ENCODE assay signal across 22 mouse cellular contexts in the genomic region with DNA sequence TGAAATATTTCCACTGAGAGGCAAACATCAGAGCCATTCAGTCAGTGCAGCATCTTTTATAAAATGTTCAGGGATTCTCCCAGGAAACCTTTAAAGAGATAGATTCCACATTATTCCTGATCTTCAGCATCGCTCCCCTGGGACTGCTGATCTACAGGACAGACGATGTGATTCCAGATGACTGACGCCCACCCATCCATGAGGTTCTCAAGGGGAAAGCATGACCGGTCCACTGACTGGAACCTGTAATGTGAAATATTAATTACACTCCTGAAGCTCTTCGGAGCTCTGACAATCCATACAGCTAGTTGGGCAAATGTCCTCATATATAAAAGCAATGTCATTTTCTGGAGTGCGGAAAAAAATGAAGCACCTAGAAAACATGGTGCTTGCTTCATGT.
"Had no signal": no experiment of that assay in that cellular context is flagged by ENCODE, and none has a peak within 500 bp of the region (broad histone marks: within the 10 kb centered on the region; RNA-seq: fewer than 3 reads in every experiment).

No protein-coding gene starts in this region.

- H3K27me3 ChIP-seq: forebrain, embryonic 15.5 days; heart, embryonic 13.5 days; heart, embryonic 15.5 days; limb, embryonic 13.5 days; limb, embryonic 15.5 days had no signal

- ATAC-seq: forebrain, embryonic 15.5 days; forebrain, postnatal 0 days; hindbrain, embryonic 16.5 days; intestine, embryonic 16.5 days had no signal

- H3K9ac ChIP-seq: forebrain, embryonic 15.5 days; forebrain, postnatal 0 days; heart, embryonic 13.5 days; heart, embryonic 15.5 days; hindbrain, embryonic 14.5 days; limb, embryonic 13.5 days; limb, embryonic 15.5 days had no signal

- DNase-seq: forebrain, postnatal 0 days; gastrocnemius, postnatal 14 days; gastrocnemius, postnatal 36 days; heart, adult 18-20 months; heart, postnatal 14 days; heart, postnatal 36 days; kidney, adult 11 months; kidney, adult 2 months; kidney, adult 9 months; kidney, postnatal 14 days; kidney, postnatal 36 days; layer of hippocampus, adult 9-11 months; layer of hippocampus, postnatal 36 days had no signal

- H3K9me3 ChIP-seq: forebrain, embryonic 15.5 days; heart, embryonic 13.5 days; heart, embryonic 15.5 days; limb, embryonic 13.5 days; limb, embryonic 15.5 days had no signal

- H3K4me1 ChIP-seq: forebrain, embryonic 15.5 days; heart, embryonic 13.5 days; heart, embryonic 15.5 days; limb, embryonic 13.5 days; limb, embryonic 15.5 days had no signal

- H3K36me3 ChIP-seq: forebrain, embryonic 15.5 days; heart, embryonic 13.5 days; heart, embryonic 15.5 days; limb, embryonic 13.5 days; limb, embryonic 15.5 days had no signal

- H3K27ac ChIP-seq: forebrain, embryonic 15.5 days; heart, embryonic 13.5 days; heart, embryonic 15.5 days; hindbrain, embryonic 14.5 days; limb, embryonic 13.5 days; limb, embryonic 15.5 days had no signal

- H3K4me3 ChIP-seq: forebrain, embryonic 15.5 days; heart, embryonic 13.5 days; heart, embryonic 15.5 days; limb, embryonic 13.5 days; limb, embryonic 15.5 days had no signal

- H3K4me2 ChIP-seq: forebrain, embryonic 15.5 days; heart, embryonic 11.5 days; heart, embryonic 13.5 days; heart, embryonic 15.5 days; hindbrain, embryonic 14.5 days; limb, embryonic 13.5 days; limb, embryonic 15.5 days had no signal
